Mouse (Mus musculus) liver, adult 2 months (tissue): Measurements from ENCODE around the gene Icam1. TPM values are rescaled to one million over a fixed set of nuclear protein-coding genes. Genes with fewer than 3 reads are reported as not detected.

ENCODE experiments used
- DNase-seq: peaks from one replicate; pipeline ENCODE4 v3.0.0-alpha.2; 2011; ENCODE audit warnings: low read depth, low spot score; ENCODE audit errors: extremely low read depth
- H3K27ac ChIP-seq: fragments of 200-500 bp; replicated peaks from 2 replicates; pipeline ENCODE4 v1.5.1; 2012; ENCODE audit warnings: low read depth, mild to moderate bottlenecking, control low read depth, inconsistent platforms, low read length; ENCODE audit not compliant: insufficient read depth
- H3K27me3 ChIP-seq: fragments of 200-500 bp; 2 replicates; pipeline ENCODE4 v1.6.1; 2012; ENCODE audit warnings: mild to moderate bottlenecking, moderate library complexity, low read length, inconsistent platforms; ENCODE audit not compliant: control insufficient read depth, insufficient read depth
- H3K36me3 ChIP-seq: fragments of 200-500 bp; 2 replicates; pipeline ENCODE4 v1.6.1; 2012; ENCODE audit warnings: low read length, inconsistent platforms; ENCODE audit not compliant: control insufficient read depth, insufficient read depth
- H3K4me1 ChIP-seq: fragments of 200-500 bp; 2 replicates; pipeline ENCODE4 v1.6.1; 2011; ENCODE audit warnings: low read length; ENCODE audit not compliant: control insufficient read depth, insufficient read depth
- H3K4me3 ChIP-seq: fragments of 200-500 bp; 2 replicates; pipeline ENCODE4 v1.5.1; 2011; ENCODE audit warnings: low read depth, mild to moderate bottlenecking, control low read depth, low read length, moderate library complexity; ENCODE audit not compliant: insufficient read depth
- H3K79me2 ChIP-seq: fragments of 200-500 bp; 2 replicates; pipeline ENCODE4 v1.6.1; 2012; ENCODE audit warnings: inconsistent platforms, mild to moderate bottlenecking, low read length, moderate library complexity; ENCODE audit not compliant: control insufficient read depth, insufficient read depth
- H3K9ac ChIP-seq: fragments of 200-500 bp; 2 replicates; pipeline ENCODE4 v1.6.1; 2012; ENCODE audit warnings: low read depth, mild to moderate bottlenecking, control low read depth, inconsistent platforms, low read length
- CTCF ChIP-seq: fragments of 200-500 bp; IDR thresholded peaks from 2 replicates; pipeline ENCODE4 v1.5.1; 2011; ENCODE audit warnings: low read depth, low read length, control low read depth
- POLR2A ChIP-seq: fragments of 200-500 bp; IDR thresholded peaks from 2 replicates; pipeline ENCODE4 v1.6.1; 2011; ENCODE audit warnings: low read length, control low read depth; ENCODE audit not compliant: insufficient read depth; ENCODE audit errors: extremely low read depth
- WGBS: fragments of 180-500 bp; shearing (Covaris S2); methylation state at CpG from one replicate; pipeline ENCODE4 v1.1.7; 2018; 5-methylcytosine and 5-hydroxymethylcytosine counted together
- polyA plus RNA-seq: library from polyadenylated mRNA; depleted of rRNA; stranded (reverse); fragments of >200 nt; gene quantifications from 2 replicates; pipeline ENCODE4 v1.2.3, GENCODE M21; 2012
- total RNA-seq: library from RNA; depleted of rRNA; stranded (reverse); fragments of >200 nt; gene quantifications from 2 replicates; pipeline ENCODE4 v1.2.3, GENCODE M21; 2014

The Icam1 gene
- total and polyA plus RNA-seq, 2 experiments, result 8.6 to 11.6 TPM

- H3K4me3 ChIP-seq, result peak overlapping the region; percentile 76
- peaks cover 4% of the 10 kb centered on the region; the same call in 1 of the 2 replicates for H3K79me2 ChIP-seq
- peaks cover 6% of the 10 kb centered on the region; the same call in 1 of the 2 replicates for H3K4me1 ChIP-seq
- no peaks in the 10 kb centered on the region for H3K36me3 ChIP-seq
- 22% methylated on average over 29 of the region's 29 CpGs for WGBS
- peak; percentile 64 for DNase-seq
- no peaks in the 10 kb centered on the region for H3K27me3 ChIP-seq
- TF ChIP-seq CTCF, result no peak
- peak overlapping the region; percentile 80 for H3K27ac ChIP-seq
- H3K9ac ChIP-seq, result peak overlapping the region; percentile 66
Measured at GRCm38 (mm10) chr9:21014691-21015570, 854 bp upstream of the Icam1 start.

DNA sequence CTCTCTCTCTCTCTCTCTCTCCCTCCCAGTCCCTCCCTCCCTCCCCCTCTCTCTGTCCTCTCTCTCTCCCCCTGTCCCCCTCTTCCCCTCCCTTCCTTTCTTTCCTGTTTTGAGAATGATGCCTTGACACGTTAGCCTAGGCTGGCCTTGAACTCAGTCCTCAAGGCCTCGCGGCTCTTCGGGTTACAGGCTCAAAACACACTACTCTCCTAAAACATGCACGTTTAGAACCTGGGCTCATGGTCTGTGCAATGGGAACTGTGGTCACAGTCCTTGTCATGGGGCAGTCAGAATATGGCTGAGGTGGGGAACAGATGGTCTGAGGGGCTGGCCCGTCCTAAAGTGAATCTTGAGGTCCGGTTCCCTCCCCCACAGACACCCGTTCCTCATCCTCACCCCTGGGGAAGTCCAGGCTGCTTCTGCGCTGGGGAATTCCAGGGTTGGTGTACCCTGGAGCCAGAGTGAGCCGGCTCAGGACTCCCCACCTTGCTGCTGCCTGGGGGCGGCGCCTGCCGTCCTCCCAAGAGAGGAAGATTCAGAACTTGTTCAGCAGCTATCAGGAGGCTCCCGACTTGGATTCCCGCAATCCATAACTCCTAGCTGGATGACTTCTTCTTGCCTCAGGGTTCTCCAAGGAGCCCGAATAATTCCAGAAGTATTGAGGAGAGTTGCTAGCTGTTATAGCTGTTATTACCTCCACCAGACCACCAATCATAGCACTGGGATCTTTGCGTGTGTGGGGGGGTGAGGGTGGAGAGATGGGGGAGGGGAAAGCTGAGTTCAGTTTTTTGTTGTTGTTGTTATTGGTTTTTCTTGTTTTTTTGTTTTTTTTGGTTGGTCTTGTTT is 769 bp downstream of the Icam1 start:
- Histone ChIP-seq H3K36me3 (peaks cover 12% of the 10 kb centered on the region), H3K27ac (peak overlapping the region; percentile 8), H3K9ac (peak overlapping the region; percentile 66), H3K4me1 (peaks cover 6% of the 10 kb centered on the region; the same call in 1 of the 2 replicates), H3K79me2 (peaks cover 4% of the 10 kb centered on the region; the same call in 1 of the 2 replicates), H3K4me3 (peak overlapping the region; percentile 76), H3K27me3 (no peaks in the 10 kb centered on the region)
- TF ChIP-seq CTCF (no peak), POLR2A (no peak)
- DNase-seq, result no peak
- 4% methylated on average over 17 of the region's 17 CpGs for WGBS

- no peak for DNase-seq
- no peak overlapping the region; the same call in 1 of the 2 replicates for H3K9ac ChIP-seq
- 29% methylated on average over 4 of the region's 4 CpGs for WGBS
- H3K36me3 ChIP-seq, result peaks cover 12% of the 10 kb centered on the region
- peaks cover 6% of the 10 kb centered on the region; the same call in 1 of the 2 replicates for H3K4me1 ChIP-seq
- no peak overlapping the region for H3K27ac ChIP-seq
- TF ChIP-seq CTCF, result no peak
- TF ChIP-seq POLR2A, result no peak
- 0 out of 2 replicates have a peak overlapping the region, but pooled peaks have one; percentile 14 for H3K4me3 ChIP-seq
- no peaks in the 10 kb centered on the region for H3K27me3 ChIP-seq
- H3K79me2 ChIP-seq, result peaks cover 4% of the 10 kb centered on the region; the same call in 1 of the 2 replicates
Measured at GRCm38 (mm10) chr9:21017177-21017575, 1.4 kb downstream of the Icam1 start.

GRCm38 (mm10) chr9:21018600-21018999 is 2.8 kb downstream of the Icam1 start:
- no peak overlapping the region for H3K4me3 ChIP-seq
- no peak overlapping the region for H3K9ac ChIP-seq
- H3K79me2 ChIP-seq, result peaks cover 4% of the 10 kb centered on the region; the same call in 1 of the 2 replicates
- no peak overlapping the region for H3K27ac ChIP-seq
- H3K4me1 ChIP-seq, result peaks cover 6% of the 10 kb centered on the region; the same call in 1 of the 2 replicates
- no peak for TF ChIP-seq POLR2A
- TF ChIP-seq CTCF, result no peak
- peaks cover 12% of the 10 kb centered on the region for H3K36me3 ChIP-seq
- WGBS, result 84% methylated on average over 2 of the region's 2 CpGs
- no peaks in the 10 kb centered on the region for H3K27me3 ChIP-seq
- DNase-seq, result no peak

DNA sequence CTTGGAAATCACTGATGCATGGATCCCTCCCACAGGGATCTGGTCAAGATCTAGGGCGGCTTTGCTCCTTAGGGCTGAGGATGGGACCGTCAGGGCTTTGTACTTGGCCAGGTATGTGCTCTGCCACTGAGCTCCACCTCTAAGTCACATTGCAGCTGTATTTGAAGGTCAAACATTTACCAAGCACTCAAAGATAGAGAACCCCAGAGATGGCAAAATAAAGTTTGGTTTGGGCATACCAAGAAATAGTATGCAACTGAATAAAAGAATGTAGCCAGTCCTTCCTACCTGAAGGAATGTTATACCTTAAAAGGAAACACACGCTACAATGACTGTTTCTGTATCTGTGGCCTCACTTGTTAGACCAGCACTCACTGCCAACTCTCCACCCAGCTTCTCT is 5.6 kb downstream of the Icam1 start:
- Histone ChIP-seq H3K9ac (no peak overlapping the region), H3K36me3 (peaks cover 12% of the 10 kb centered on the region), H3K79me2 (peaks cover 4% of the 10 kb centered on the region; the same call in 1 of the 2 replicates), H3K27me3 (no peaks in the 10 kb centered on the region), H3K4me3 (no peak overlapping the region), H3K4me1 (peaks cover 4% of the 10 kb centered on the region; the same call in 1 of the 2 replicates), H3K27ac (no peak overlapping the region)
- no peak for DNase-seq
- WGBS, result 93% methylated on average over 3 of the region's 3 CpGs
- TF ChIP-seq POLR2A, result no peak
- no peak for TF ChIP-seq CTCF
